Mouse (Mus musculus) midbrain, embryonic 10.5 days (tissue): ENCODE measurements around the gene Rpp25. TPM values are rescaled to one million over a fixed set of nuclear protein-coding genes. Genes with fewer than 3 reads are reported as not detected.
A peak's percentile ranks its signal among the peaks of the same experiment; 100 is the strongest.

ENCODE experiments used
- DNase-seq: peaks from one replicate; pipeline ENCODE4 v3.0.0-alpha.2; 2017; ENCODE audit warnings: low spot score
- H3K27ac ChIP-seq: fragments of 300-500 bp; sonication (generic); replicated peaks from 2 replicates; pipeline ENCODE4 v1.5.1; 2016; ENCODE audit warnings: mild to moderate bottlenecking
- H3K27me3 ChIP-seq: fragments of 300-500 bp; sonication (generic); 2 replicates; pipeline ENCODE4 v1.6.1; 2016; ENCODE audit warnings: low read depth, mild to moderate bottlenecking; ENCODE audit not compliant: poor library complexity, severe bottlenecking
- H3K36me3 ChIP-seq: fragments of 300-500 bp; sonication (generic); 2 replicates; pipeline ENCODE4 v1.6.1; 2016; ENCODE audit warnings: mild to moderate bottlenecking, moderate library complexity
- H3K4me1 ChIP-seq: fragments of 300-500 bp; sonication (generic); 2 replicates; pipeline ENCODE4 v1.6.1; 2016
- H3K4me3 ChIP-seq: fragments of 300-500 bp; sonication (generic); 2 replicates; pipeline ENCODE4 v1.5.1; 2016; ENCODE audit warnings: mild to moderate bottlenecking, moderate library complexity
- H3K9me3 ChIP-seq: fragments of 300-500 bp; sonication (generic); replicated peaks from 2 replicates; pipeline ENCODE4 v1.6.1; 2016; ENCODE audit warnings: mild to moderate bottlenecking
- whole genome bisulfite sequencing: fragments of 180-500 bp; shearing (Covaris S2); methylation state at CpG from one replicate; pipeline ENCODE4 v1.1.7; 2016; 5-methylcytosine and 5-hydroxymethylcytosine counted together
- polyA plus RNA-seq: library from polyadenylated mRNA; unstranded; fragments of >200 nt; fragmentation: Nextera tagmentation; extraction: Ambion mirVana; gene quantifications from 2 replicates; pipeline ENCODE4 v1.2.1, GENCODE M21; 2016

The Rpp25 gene
- 2.5 and 9.3 TPM in 2 replicates for polyA plus RNA-seq

DNA sequence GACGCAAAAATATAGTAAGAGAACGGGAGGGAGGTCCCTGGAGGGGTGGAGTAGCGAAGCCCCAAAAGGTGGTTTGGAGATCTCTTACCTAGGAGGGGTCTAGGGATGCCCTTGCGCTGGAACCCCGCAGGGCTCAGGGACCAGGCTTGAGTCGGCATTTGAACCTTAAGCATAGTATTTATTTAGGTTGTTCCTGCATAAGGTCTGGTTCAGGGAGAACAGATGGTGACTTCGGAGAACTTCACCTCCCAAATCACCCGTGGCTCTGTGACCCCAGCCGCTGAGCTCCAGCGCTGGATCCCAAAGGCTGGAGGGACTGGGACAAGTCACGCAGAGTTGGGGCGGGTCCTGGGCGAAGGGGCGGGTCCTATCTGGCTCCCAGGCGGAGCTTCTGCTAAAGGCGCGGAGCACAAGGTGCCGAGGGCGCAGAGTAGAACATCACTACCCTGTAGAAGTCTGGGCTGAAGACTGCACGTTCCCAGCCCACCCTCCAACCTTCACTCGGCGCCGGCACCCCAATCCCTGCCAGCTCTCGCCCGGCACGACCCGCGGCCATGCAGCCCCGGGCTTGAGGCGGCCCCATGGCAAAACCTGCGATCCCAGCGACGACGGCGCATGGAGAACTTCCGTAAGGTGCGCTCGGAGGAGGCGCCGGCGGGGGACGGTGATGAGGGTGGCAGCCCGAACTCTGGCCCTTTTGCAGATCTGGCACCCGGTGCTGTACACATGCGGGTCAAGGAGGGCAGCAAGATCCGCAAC is at the start of gene Rpp25:
Gene Rpp25 (plus strand): TSS at position 405 of the 759 bp plus-strand sequence.
- Histone ChIP-seq H3K36me3 (no peaks in the 10 kb centered on the region), H3K27me3 (peaks cover 86% of the 10 kb centered on the region), H3K4me3 (peak within 1 kb of the TSS; percentile 59), H3K4me1 (peaks cover 53% of the 10 kb centered on the region), H3K9me3 (no peaks in the 10 kb centered on the region), H3K27ac (peak within 1 kb of the TSS; percentile 24; the same call in 1 of the 2 replicates)
- peak; percentile 64 for DNase-seq
- WGBS = under 1% methylated on average over 46 of the region's 46 CpGs

DNA sequence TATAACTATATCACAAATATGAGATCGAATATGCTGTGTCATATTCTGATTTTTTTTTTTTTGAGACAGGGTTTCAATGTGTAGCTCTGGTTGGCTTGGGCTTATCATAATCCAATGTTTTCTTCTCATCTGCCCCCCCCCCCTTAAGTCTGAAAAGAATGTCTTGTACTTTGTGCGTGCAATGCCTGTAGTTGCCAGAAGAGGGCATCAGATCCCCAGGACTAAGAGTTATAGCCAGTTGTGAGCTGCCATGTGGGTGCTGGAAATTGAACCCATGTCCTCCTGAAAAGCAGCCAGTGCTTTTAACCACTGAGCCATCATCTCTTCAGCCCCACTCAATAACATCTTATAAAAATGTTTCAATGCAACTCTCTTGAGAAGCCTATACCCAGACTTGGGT is 44.1 kb upstream of the Rpp25 start:
- DNase-seq = no peak
- H3K9me3 ChIP-seq = no peaks in the 10 kb centered on the region
- H3K4me1 ChIP-seq = no peaks in the 10 kb centered on the region
- H3K4me3 ChIP-seq = no peak overlapping the region
- 91% methylated on average over 2 of the region's 2 CpGs for WGBS
- no peaks in the 10 kb centered on the region for H3K27me3 ChIP-seq
- no peak overlapping the region for H3K27ac ChIP-seq
- H3K36me3 ChIP-seq = no peaks in the 10 kb centered on the region

GRCm38 (mm10) chr9:57462866-57463265 is 41.0 kb upstream of the Rpp25 start:
- WGBS = 86% methylated on average over 6 of the region's 6 CpGs
- DNase-seq = no peak
- Histone ChIP-seq H3K27ac (no peak overlapping the region), H3K4me1 (peaks cover 23% of the 10 kb centered on the region), H3K36me3 (no peaks in the 10 kb centered on the region), H3K4me3 (no peak overlapping the region), H3K27me3 (peaks cover 6% of the 10 kb centered on the region), H3K9me3 (no peaks in the 10 kb centered on the region)

- Histone ChIP-seq H3K36me3 (no peaks in the 10 kb centered on the region), H3K4me3 (0 out of 2 replicates have a peak overlapping the region, but pooled peaks have one; percentile 78), H3K4me1 (peaks cover 32% of the 10 kb centered on the region), H3K9me3 (no peaks in the 10 kb centered on the region), H3K27ac (no peak overlapping the region), H3K27me3 (peaks cover 10% of the 10 kb centered on the region)
- no peak for DNase-seq
- WGBS = 77% methylated on average over 3 of the region's 3 CpGs
Observed at GRCm38 (mm10) chr9:57466101-57466500, 37.7 kb upstream of the Rpp25 start.

- Histone ChIP-seq H3K4me1 (peaks cover 32% of the 10 kb centered on the region), H3K27ac (peak overlapping the region; percentile 88), H3K36me3 (no peaks in the 10 kb centered on the region), H3K9me3 (no peaks in the 10 kb centered on the region), H3K4me3 (peak overlapping the region; percentile 78), H3K27me3 (peaks cover 10% of the 10 kb centered on the region)
- DNase-seq = peak; percentile 48
- under 1% methylated on average over 18 of the region's 18 CpGs for WGBS
Observed at GRCm38 (mm10) chr9:57467271-57467771, 36.5 kb upstream of the Rpp25 start.

DNA sequence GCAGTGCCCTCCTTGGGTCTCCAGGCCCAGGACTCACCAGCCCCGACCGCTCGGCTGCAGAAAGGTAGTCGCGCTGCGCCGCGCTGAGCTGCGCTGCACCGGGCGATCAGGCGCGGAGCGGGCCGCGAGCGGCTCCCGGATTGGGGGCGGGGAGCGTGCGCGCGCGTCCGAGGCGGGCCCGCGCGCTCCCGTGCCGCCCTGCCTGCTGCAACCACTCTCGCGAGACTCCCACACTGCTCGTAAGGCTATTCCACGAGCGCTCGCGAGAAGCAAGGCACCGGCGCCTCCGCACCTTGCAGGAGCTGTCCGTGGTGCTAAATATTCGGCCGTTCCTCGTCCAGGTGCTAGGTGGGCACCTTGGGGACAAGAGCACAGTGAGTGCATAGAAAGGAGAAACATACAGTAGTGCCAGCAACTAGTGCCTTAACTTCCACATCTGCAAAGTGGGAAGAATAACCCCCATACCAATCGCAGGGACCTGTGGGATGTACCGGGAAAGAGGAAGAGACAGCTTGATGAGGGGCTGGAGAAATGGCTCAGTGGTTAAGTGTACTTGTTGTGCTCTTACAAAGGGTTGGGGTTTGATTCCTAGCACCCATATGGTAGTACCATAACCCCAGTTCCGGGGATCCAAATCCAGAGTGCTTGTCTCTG is 35.8 kb upstream of the Rpp25 start, which contains the start of gene Scamp5:
Gene Scamp5 (minus strand): TSS at position 165 of the 654 bp plus-strand sequence.
- DNase-seq = peak; percentile 88
- H3K9me3 ChIP-seq = no peaks in the 10 kb centered on the region
- H3K4me3 ChIP-seq = peak within 1 kb of the TSS; percentile 78
- 2% methylated on average over 48 of the region's 48 CpGs for WGBS
- H3K27me3 ChIP-seq = peaks cover 10% of the 10 kb centered on the region
- H3K27ac ChIP-seq = peak within 1 kb of the TSS; percentile 88
- no peaks in the 10 kb centered on the region for H3K36me3 ChIP-seq
- H3K4me1 ChIP-seq = peaks cover 32% of the 10 kb centered on the region

GRCm38 (mm10) chr9:57468914-57469313 is 34.9 kb upstream of the Rpp25 start:
- no peak overlapping the region for H3K27ac ChIP-seq
- peaks cover 32% of the 10 kb centered on the region for H3K4me1 ChIP-seq
- H3K9me3 ChIP-seq = no peaks in the 10 kb centered on the region
- H3K27me3 ChIP-seq = peaks cover 10% of the 10 kb centered on the region
- H3K4me3 ChIP-seq = no peak overlapping the region
- no peaks in the 10 kb centered on the region for H3K36me3 ChIP-seq
- 80% methylated on average over 4 of the region's 4 CpGs for WGBS
- no peak for DNase-seq

- WGBS = 15% methylated on average over 7 of the region's 7 CpGs
- H3K36me3 ChIP-seq = no peaks in the 10 kb centered on the region
- peaks cover 4% of the 10 kb centered on the region; the same call in 1 of the 2 replicates for H3K4me1 ChIP-seq
- H3K4me3 ChIP-seq = no peak overlapping the region
- H3K27ac ChIP-seq = no peak overlapping the region
- peak; percentile 73 for DNase-seq
- 0 out of 2 replicates have a peak, but pooled peaks cover 3% of the 10 kb centered on the region for H3K9me3 ChIP-seq
- peaks cover 20% of the 10 kb centered on the region for H3K27me3 ChIP-seq
Observed at GRCm38 (mm10) chr9:57485774-57486173, 18.1 kb upstream of the Rpp25 start.

DNA sequence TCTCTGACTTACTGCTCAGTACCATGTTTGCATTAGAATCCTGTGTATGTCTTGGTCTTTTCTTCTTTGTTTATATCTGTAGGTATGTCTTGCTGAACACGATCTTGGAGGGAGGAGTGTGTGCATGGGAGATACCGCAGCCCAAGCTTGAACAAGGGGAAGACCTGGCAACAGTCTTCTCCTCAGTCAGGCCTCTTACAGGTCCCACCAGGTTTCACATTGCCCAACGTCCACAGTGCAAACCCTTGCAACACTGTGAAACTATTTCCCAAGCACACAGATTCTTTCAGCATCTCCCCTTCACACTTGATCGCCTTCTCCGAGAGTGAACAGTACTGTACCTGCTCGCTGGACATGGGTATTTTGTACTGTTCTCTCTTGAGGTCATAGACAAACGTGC is 16.0 kb upstream of the Rpp25 start:
- WGBS = 80% methylated on average over 7 of the region's 7 CpGs
- Histone ChIP-seq H3K27me3 (peaks cover 20% of the 10 kb centered on the region), H3K27ac (no peak overlapping the region), H3K4me1 (peaks cover 4% of the 10 kb centered on the region; the same call in 1 of the 2 replicates), H3K4me3 (no peak overlapping the region), H3K9me3 (0 out of 2 replicates have a peak, but pooled peaks cover 3% of the 10 kb centered on the region), H3K36me3 (no peaks in the 10 kb centered on the region)
- DNase-seq = no peak

GRCm38 (mm10) chr9:57493532-57493931 is 10.3 kb upstream of the Rpp25 start:
- DNase-seq = no peak
- H3K4me1 ChIP-seq = no peaks in the 10 kb centered on the region
- H3K4me3 ChIP-seq = no peak overlapping the region
- H3K27ac ChIP-seq = no peak overlapping the region
- WGBS = 89% methylated on average over 2 of the region's 2 CpGs
- peaks cover 15% of the 10 kb centered on the region for H3K27me3 ChIP-seq
- H3K9me3 ChIP-seq = 0 out of 2 replicates have a peak, but pooled peaks cover 3% of the 10 kb centered on the region
- H3K36me3 ChIP-seq = no peaks in the 10 kb centered on the region

GRCm38 (mm10) chr9:57494970-57495369 is 8.9 kb upstream of the Rpp25 start:
- Histone ChIP-seq H3K36me3 (no peaks in the 10 kb centered on the region), H3K4me1 (no peaks in the 10 kb centered on the region; the same call in 1 of the 2 replicates), H3K27ac (no peak overlapping the region), H3K27me3 (peaks cover 29% of the 10 kb centered on the region), H3K9me3 (0 out of 2 replicates have a peak, but pooled peaks cover 3% of the 10 kb centered on the region), H3K4me3 (no peak overlapping the region)
- no peak for DNase-seq

DNA sequence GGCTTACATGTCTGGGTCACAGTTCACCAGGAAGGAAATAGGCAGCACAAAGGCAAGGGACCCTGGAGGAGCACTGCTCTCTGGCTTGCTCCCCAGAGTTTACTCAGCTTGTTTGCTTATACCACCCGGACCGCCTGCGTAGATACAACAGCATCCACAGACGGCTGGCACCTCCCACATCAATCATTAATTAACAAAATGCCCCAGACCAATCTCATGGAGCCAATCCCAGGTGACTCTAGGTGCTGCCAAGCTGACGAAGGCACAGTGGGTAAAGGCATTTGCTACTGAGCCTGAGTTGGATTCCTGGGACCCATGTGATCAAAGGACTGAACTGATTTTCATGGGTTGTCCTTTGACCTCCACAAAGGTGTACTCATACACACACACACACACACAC is 6.6 kb upstream of the Rpp25 start:
- no peak for DNase-seq
- Histone ChIP-seq H3K36me3 (no peaks in the 10 kb centered on the region), H3K27me3 (peaks cover 52% of the 10 kb centered on the region), H3K4me3 (no peak overlapping the region), H3K4me1 (peaks cover 12% of the 10 kb centered on the region), H3K27ac (no peak overlapping the region), H3K9me3 (no peaks in the 10 kb centered on the region)
- WGBS = 82% methylated on average over 5 of the region's 5 CpGs
